Mouse (Mus musculus) mature B cell (primary cell): Measurements from ENCODE around the gene Ptpa.

ENCODE experiments used
- in situ Hi-C: fragments of 300-500 bp; cut with MboI; formaldehyde crosslinking; loops from 2 replicates; pipeline ENCODE4 v1.14.3; 2019

Gene Ptpa

GRCm38 (mm10) chr2:30436809-30437208, 21.0 kb downstream of the Ptpa start:
- in situ Hi-C loops = no loop called here

GRCm38 (mm10) chr2:30437791-30438190, 22.0 kb downstream of the Ptpa start:
- in situ Hi-C loops = no loop called here

GRCm38 (mm10) chr2:30439631-30440030, 23.8 kb downstream of the Ptpa start:
- in situ Hi-C loops = no loop called here

- in situ Hi-C loops = no loop called here
Measured at GRCm38 (mm10) chr2:30440211-30440700, 24.4 kb downstream of the Ptpa start.

GRCm38 (mm10) chr2:30440701-30441517, 25.1 kb downstream of the Ptpa start:
- in situ Hi-C loops = no loop called here

GRCm38 (mm10) chr2:30441518-30442497, 26.0 kb downstream of the Ptpa start:
- in situ Hi-C loops = no loop called here

GRCm38 (mm10) chr2:30442498-30442890, 26.7 kb downstream of the Ptpa start:
- in situ Hi-C loops = no loop called here

- in situ Hi-C loops = no loop called here
Measured at GRCm38 (mm10) chr2:30443281-30443680, 27.4 kb downstream of the Ptpa start.

- in situ Hi-C loops = no loop called here
Measured at GRCm38 (mm10) chr2:30444006-30444405, 28.2 kb downstream of the Ptpa start.

GRCm38 (mm10) chr2:30444450-30444849, 28.6 kb downstream of the Ptpa start:
- in situ Hi-C loops = no loop called here

- in situ Hi-C loops = no loop called here
Measured at GRCm38 (mm10) chr2:30445312-30445711, 29.5 kb downstream of the Ptpa start.

- in situ Hi-C loops = no loop called here
Measured at GRCm38 (mm10) chr2:30446891-30447826, 31.3 kb downstream of the Ptpa start.

GRCm38 (mm10) chr2:30448371-30448770, 32.5 kb downstream of the Ptpa start:
- in situ Hi-C loops = no loop called here

- in situ Hi-C loops = no loop called here
Measured at GRCm38 (mm10) chr2:30450530-30450929, 34.7 kb downstream of the Ptpa start.

GRCm38 (mm10) chr2:30451525-30451924, 35.7 kb downstream of the Ptpa start:
- in situ Hi-C loops = no loop called here

GRCm38 (mm10) chr2:30453570-30453969, 37.7 kb downstream of the Ptpa start:
- in situ Hi-C loops = no loop called here

- in situ Hi-C loops = no loop called here
Measured at GRCm38 (mm10) chr2:30454587-30454986, 38.7 kb downstream of the Ptpa start.

- in situ Hi-C loops = no loop called here
Measured at GRCm38 (mm10) chr2:30456104-30456980, 40.5 kb downstream of the Ptpa start.

GRCm38 (mm10) chr2:30458349-30458748, 42.5 kb downstream of the Ptpa start:
- in situ Hi-C loops = no loop called here

- in situ Hi-C loops = no loop called here
Measured at GRCm38 (mm10) chr2:30459241-30459640, 43.4 kb downstream of the Ptpa start.
